Mouse (Mus musculus): ENCODE measurements around the gene Scgb2a2. TPM values are rescaled to one million over a fixed set of nuclear protein-coding genes. Genes with fewer than 3 reads are reported as not detected.

Gene Scgb2a2
- polyA plus RNA-seq, 1 experiment: not detected

Other genes with a start within 250 kb of the Scgb2a2 start
- gene Incenp, start 52.0 kb downstream of the Scgb2a2 start, polyA plus RNA-seq (2012; rRNA removed): 23.1 and 26.8 TPM in 2 replicates
- 268 and 313 TPM in 2 replicates for gene Fth1, start 133.0 kb downstream of the Scgb2a2 start, polyA plus RNA-seq (2012; rRNA removed)
- 339 and 362 TPM in 2 replicates for gene Best1, start 154.1 kb downstream of the Scgb2a2 start, polyA plus RNA-seq (2012; rRNA removed)
- gene Rab3il1, start 154.1 kb downstream of the Scgb2a2 start, polyA plus RNA-seq (2012; rRNA removed): 362 and 384 TPM in 2 replicates
- gene Fads3, start 194.0 kb downstream of the Scgb2a2 start, polyA plus RNA-seq (2012; rRNA removed): 7.6 and 12.0 TPM in 2 replicates

Measured in testis, adult 2 months (tissue).